Mouse (Mus musculus): ENCODE results near the gene Acacb. TPM values are rescaled to one million over a fixed set of nuclear protein-coding genes. Genes with fewer than 3 reads are reported as not detected.
A peak's percentile ranks its signal among the peaks of the same experiment; 100 is the strongest.

The Acacb gene
- polyA plus RNA-seq, 1 experiment = 0.67 TPM

- Histone ChIP-seq H3K4me1 (ENCODE audit: control insufficient read depth, insufficient read depth, low read length) (no peaks in the 10 kb centered on the region), H3K4me3 (replicated peaks; ENCODE audit: control insufficient read depth, low read depth, low read length) (no peak overlapping the region), H3K27ac (ENCODE audit: control insufficient read depth, insufficient read depth, low read depth, low read length, poor library complexity) (no peak overlapping the region)
- 83% methylated on average over 12 of the region's 12 CpGs for WGBS
- TF ChIP-seq CTCF (IDR thresholded peaks at IDR 0.05; ENCODE audit: control insufficient read depth, insufficient read depth, low read length) (peak; percentile 35), POLR2A (IDR thresholded peaks at IDR 0.05; ENCODE audit: borderline replicate concordance, control insufficient read depth, low read depth, low read length) (no peak)
Observed at GRCm38 (mm10) chr5:114188900-114189464, 42.6 kb downstream of the Acacb start.

- WGBS = 67% methylated on average over 11 of the region's 11 CpGs
- Histone ChIP-seq H3K27ac (ENCODE audit: control insufficient read depth, insufficient read depth, low read depth, low read length, poor library complexity) (no peak overlapping the region), H3K4me1 (ENCODE audit: control insufficient read depth, insufficient read depth, low read length) (peaks cover 2% of the 10 kb centered on the region; the same call in 1 of the 2 replicates), H3K4me3 (replicated peaks; ENCODE audit: control insufficient read depth, low read depth, low read length) (no peak overlapping the region)
- TF ChIP-seq POLR2A (IDR thresholded peaks at IDR 0.05; ENCODE audit: borderline replicate concordance, control insufficient read depth, low read depth, low read length) (no peak), CTCF (IDR thresholded peaks at IDR 0.05; ENCODE audit: control insufficient read depth, insufficient read depth, low read length) (no peak)
Observed at GRCm38 (mm10) chr5:114194161-114194560, 47.8 kb downstream of the Acacb start.

- WGBS = under 1% methylated on average over 13 of the region's 13 CpGs
- Histone ChIP-seq H3K4me3 (replicated peaks; ENCODE audit: control insufficient read depth, low read depth, low read length) (no peak overlapping the region), H3K4me1 (ENCODE audit: control insufficient read depth, insufficient read depth, low read length) (peaks cover 5% of the 10 kb centered on the region), H3K27ac (ENCODE audit: control insufficient read depth, insufficient read depth, low read depth, low read length, poor library complexity) (no peak overlapping the region)
- TF ChIP-seq CTCF (IDR thresholded peaks at IDR 0.05; ENCODE audit: control insufficient read depth, insufficient read depth, low read length) (no peak), POLR2A (IDR thresholded peaks at IDR 0.05; ENCODE audit: borderline replicate concordance, control insufficient read depth, low read depth, low read length) (no peak)
Observed at GRCm38 (mm10) chr5:114199116-114199777, 52.9 kb downstream of the Acacb start.

DNA sequence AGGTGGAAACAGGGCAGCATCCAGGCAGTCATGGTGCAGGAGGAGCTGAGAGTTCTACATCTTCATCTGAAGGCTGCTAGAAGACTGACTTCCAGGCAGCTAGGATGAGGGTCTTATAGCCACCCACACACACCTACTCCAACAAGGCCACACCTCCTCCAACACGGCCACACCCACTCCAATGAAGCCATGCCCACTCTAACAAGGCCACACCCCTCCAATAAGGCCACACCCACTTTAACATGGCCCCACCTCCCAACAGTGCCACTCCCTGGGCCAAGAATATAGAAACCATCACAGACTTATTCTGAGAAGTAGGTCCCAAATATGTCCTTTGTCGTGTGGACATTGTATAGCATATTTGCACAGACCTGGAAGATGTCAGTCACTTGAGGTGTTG, 59.8 kb downstream of the Acacb start:
- no peak overlapping the region for H3K4me3 ChIP-seq (replicated peaks; ENCODE audit: control insufficient read depth, low read depth, low read length)
- no peaks in the 10 kb centered on the region for H3K4me1 ChIP-seq (ENCODE audit: control insufficient read depth, insufficient read depth, low read length)
- no peak for TF ChIP-seq POLR2A (IDR thresholded peaks at IDR 0.05; ENCODE audit: borderline replicate concordance, control insufficient read depth, low read depth, low read length)
- TF ChIP-seq CTCF (IDR thresholded peaks at IDR 0.05; ENCODE audit: control insufficient read depth, insufficient read depth, low read length) = no peak
- H3K27ac ChIP-seq (ENCODE audit: control insufficient read depth, insufficient read depth, low read depth, low read length, poor library complexity) = no peak overlapping the region
- WGBS = 74% methylated on average over 2 of the region's 2 CpGs

DNA sequence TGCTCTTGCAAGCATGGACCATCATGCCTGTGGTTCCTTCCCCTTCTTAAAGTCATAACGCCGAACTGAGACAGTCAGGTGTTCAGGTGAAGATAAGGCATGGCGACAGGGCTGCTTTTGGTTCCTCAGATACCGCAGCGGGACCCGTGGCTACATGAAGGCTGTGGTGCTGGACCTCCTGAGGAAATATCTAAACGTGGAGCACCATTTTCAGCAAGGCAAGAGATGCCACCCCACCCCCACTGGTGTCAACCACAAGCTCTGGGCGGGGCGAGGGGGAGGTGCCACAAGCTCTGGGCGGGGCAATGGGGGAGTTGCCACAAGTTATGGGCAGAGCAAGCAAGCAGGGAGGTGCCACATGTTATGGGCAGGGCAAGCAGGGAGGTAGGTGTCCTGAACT, 66.8 kb downstream of the Acacb start:
- Histone ChIP-seq H3K27ac (ENCODE audit: control insufficient read depth, insufficient read depth, low read depth, low read length, poor library complexity) (no peak overlapping the region), H3K4me3 (replicated peaks; ENCODE audit: control insufficient read depth, low read depth, low read length) (peak overlapping the region; percentile 12)

GRCm38 (mm10) chr5:114218771-114219170, 72.4 kb downstream of the Acacb start:
- H3K4me3 ChIP-seq (replicated peaks; ENCODE audit: control insufficient read depth, low read depth, low read length) = no peak overlapping the region
- TF ChIP-seq CTCF (IDR thresholded peaks at IDR 0.05; ENCODE audit: control insufficient read depth, insufficient read depth, low read length) (no peak), POLR2A (IDR thresholded peaks at IDR 0.05; ENCODE audit: borderline replicate concordance, control insufficient read depth, low read depth, low read length) (no peak)
- H3K27ac ChIP-seq (ENCODE audit: control insufficient read depth, insufficient read depth, low read depth, low read length, poor library complexity) = no peak overlapping the region
- 86% methylated on average over 14 of the region's 14 CpGs for WGBS
- no peaks in the 10 kb centered on the region for H3K4me1 ChIP-seq (ENCODE audit: control insufficient read depth, insufficient read depth, low read length)

More for the DNA sequence above, 66.8 kb downstream of the Acacb start:
- 10% methylated on average over 10 of the region's 10 CpGs for WGBS
- TF ChIP-seq POLR2A (IDR thresholded peaks at IDR 0.05; ENCODE audit: borderline replicate concordance, control insufficient read depth, low read depth, low read length) = no peak
- no peak for TF ChIP-seq CTCF (IDR thresholded peaks at IDR 0.05; ENCODE audit: control insufficient read depth, insufficient read depth, low read length)
- no peaks in the 10 kb centered on the region; the same call in 1 of the 2 replicates for H3K4me1 ChIP-seq (ENCODE audit: control insufficient read depth, insufficient read depth, low read length)

- TF ChIP-seq CTCF (IDR thresholded peaks at IDR 0.05; ENCODE audit: control insufficient read depth, insufficient read depth, low read length) (no peak), POLR2A (IDR thresholded peaks at IDR 0.05; ENCODE audit: borderline replicate concordance, control insufficient read depth, low read depth, low read length) (no peak)
- Histone ChIP-seq H3K4me3 (replicated peaks; ENCODE audit: control insufficient read depth, low read depth, low read length) (no peak overlapping the region), H3K4me1 (ENCODE audit: control insufficient read depth, insufficient read depth, low read length) (no peaks in the 10 kb centered on the region), H3K27ac (ENCODE audit: control insufficient read depth, insufficient read depth, low read depth, low read length, poor library complexity) (no peak overlapping the region)
- WGBS = 90% methylated on average over 7 of the region's 7 CpGs
Observed at GRCm38 (mm10) chr5:114226051-114226450, 79.7 kb downstream of the Acacb start.

DNA sequence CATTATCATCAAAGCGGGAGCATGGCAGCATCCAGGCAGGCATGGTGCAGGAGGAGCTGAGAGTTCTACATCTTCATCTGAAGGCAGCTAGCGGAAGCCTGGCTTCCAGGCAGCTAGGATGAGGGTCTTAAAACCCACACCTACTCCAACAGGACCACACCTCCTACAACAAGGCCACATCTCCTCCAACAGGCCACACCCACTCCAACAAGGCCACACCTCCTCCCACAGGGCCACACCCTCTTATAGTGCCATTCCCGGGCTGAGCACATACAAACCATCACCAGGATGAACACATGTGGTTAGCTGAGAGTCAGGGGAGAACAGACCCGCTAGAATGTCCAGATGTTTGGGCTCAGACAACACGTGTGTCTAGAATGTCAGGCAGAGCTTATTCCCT, 82.6 kb downstream of the Acacb start:
- WGBS = 74% methylated on average over 5 of the region's 5 CpGs
- Histone ChIP-seq H3K4me3 (replicated peaks; ENCODE audit: control insufficient read depth, low read depth, low read length) (no peak overlapping the region), H3K27ac (ENCODE audit: control insufficient read depth, insufficient read depth, low read depth, low read length, poor library complexity) (no peak overlapping the region), H3K4me1 (ENCODE audit: control insufficient read depth, insufficient read depth, low read length) (no peaks in the 10 kb centered on the region)
- TF ChIP-seq POLR2A (IDR thresholded peaks at IDR 0.05; ENCODE audit: borderline replicate concordance, control insufficient read depth, low read depth, low read length) (no peak), CTCF (IDR thresholded peaks at IDR 0.05; ENCODE audit: control insufficient read depth, insufficient read depth, low read length) (no peak)
